Mouse (Mus musculus): ENCODE data around the gene Rilp.
"Not testable (repeated sequence)": the region's sequence is repeated elsewhere in the genome, so short reads cannot be mapped to it uniquely, and the experiment has no call there.

Gene Rilp

DNA sequence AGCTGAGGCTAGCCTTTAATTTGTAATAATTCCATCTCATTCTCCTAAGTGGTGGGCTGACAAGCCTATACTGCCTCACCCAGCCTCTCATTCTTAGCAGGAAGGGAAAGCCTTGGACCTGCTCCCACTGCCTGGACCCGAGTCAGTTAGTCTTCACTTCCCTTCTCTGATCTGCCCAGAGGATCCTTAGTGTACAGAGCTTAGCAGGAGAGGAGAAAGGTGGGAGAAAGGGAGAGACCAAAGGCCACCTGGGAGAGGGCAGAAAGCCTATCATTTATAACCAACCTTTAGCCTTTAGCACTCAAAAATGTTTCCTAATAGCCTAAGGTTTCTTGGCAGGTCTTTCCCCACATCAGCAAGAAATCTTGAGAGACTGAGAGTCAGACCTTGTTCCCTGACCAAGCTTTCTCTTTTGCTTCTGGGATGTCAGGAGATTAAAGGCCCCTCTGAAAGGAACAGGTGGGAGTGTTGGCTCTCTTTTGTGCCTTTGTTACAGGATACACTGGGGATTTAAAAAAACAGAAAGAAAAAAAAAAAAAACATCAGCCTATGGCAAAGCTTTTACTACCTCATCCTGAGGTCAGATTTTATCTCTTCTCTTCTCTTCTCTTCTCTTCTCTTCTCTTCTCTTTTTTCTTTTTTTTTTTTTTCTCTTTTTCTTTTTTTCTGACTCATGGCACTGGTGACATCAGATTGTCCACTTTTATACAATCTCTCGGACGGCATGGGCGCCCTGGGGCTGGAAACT is 24.6 kb downstream of the Rilp start:
- peak; percentile 45 to 74 for DNase-seq

GRCm38 (mm10) chr11:75535106-75535795 is 25.4 kb downstream of the Rilp start:
- peak; percentile 61 to 72 for DNase-seq

DNA sequence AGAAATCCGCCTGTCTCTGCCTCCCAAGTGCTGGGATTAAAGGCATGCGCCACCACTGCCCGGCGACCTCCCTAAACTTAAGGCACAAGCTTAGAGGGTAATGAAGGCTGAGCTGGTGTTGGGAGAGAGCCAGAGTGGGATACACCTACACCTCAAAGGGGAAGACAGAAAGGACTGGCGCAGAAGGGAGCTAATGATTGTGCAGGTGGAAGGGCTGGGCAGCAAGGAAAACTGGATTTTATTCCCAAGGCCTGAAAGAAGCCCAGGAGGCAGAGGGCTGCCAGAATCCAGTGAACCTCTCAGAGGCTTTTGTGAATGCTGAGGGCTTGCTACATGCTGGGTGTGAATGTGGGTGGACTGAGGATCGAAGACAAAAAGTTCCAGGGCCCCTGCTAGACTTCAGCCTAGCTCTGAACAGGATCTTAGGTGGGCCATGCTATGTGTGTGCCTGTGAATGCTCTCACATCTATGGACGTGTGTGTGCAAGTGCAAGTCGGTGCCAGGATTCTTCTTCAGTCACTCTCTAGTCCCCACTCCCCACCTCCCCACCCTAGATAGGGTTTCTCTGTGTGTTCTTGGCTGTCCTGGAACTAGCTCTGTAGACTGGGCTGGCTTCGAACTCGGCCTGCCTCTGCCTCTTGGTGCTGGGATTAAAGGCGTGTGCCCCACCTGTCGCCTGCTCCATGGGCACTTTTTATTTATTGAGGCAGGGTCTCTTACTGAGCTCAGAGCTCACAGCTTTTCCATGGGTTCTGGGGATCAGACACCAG is 26.5 kb downstream of the Rilp start:
- no peak for DNase-seq

DNA sequence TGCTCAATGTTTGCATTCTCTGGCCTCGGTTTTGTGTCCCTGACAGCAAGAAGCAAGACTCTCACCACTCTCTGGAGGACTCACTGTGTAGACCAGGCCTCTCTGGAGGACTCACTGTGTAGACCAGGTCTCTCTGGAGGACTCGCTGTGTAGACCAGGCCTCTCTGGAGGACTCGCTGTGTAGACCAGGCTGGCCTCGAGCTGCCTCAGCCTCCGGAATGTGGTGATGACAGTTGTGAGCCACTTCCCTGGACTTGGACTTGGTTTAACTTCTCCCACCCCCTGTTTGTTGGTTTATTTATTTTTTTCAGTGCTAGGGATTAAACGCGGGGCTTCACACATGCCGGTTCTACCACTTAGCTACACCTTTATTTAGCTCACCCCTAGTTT is 27.1 kb downstream of the Rilp start:
- DNase-seq, result no peak

DNA sequence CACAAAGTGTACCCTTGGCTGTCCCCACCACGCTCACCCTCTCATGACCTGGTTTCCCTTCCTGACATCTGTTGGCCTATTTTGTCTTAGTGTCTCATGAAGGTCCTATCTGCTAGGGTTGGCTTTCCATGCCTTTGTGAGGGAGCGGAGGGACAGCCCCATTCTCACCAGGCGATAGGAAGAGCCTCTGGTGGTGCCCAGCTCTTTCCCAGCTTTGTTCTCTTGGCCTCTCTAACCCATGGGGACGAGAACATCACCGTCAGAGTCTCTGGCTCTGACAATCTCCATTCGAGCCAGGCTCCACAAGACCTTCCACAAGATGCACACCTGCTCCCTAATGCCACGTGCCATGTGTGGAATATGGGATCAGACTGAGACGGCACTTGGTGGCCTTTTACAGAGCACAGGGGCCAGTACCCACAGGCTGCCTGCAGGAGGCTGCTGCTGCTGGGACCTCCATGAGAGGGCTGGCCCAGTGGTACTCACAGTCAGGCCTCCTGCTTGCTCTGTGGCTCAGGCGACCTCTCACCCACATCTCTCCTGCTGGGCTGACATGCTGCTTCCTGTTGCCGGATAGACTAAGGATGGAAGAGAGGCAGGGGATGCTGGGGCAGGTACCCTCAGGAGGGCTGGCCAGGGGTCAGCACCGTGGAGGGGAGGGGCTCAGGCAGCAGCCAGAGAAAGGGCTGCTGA is 27.7 kb downstream of the Rilp start:
- DNase-seq, result peak in 1 of 2 experiments; percentile 76

DNA sequence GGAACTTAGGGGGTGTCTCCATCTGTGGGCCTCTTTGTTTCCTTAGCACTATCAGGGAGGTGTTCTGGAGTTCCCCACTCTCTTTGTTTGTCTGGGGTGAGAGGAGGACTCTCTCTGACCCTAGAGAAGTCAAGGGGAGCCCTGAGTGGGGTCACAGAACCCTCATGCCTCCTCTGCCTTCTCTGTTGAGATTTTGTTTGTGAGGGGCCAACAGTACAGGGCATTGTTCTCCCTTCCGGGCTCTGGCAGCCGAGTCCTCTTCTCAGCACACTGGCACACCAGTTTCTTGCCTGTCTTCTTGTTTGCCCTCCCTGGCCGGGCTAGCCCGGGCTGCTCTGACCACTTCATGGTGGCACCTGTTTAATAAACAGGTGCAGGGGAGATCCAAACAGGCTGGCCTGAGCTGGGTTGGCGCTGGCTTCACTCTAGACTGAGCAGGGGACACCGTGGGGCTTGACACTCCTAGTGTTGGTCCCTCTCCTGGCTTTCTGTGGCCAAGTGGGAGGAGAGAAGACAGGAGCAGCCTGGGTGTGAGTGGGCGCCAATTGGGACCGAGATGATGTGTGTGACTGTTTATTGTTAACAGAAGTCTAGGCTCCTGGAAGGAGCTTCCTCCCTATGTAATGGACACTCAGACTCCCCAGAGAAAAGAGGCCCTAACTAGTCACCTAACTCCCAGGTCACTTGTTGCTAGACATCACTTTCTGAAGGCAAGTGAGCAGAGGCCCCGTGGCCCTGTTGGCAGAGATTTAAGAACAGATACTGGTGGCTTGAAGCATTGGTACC is 28.5 kb downstream of the Rilp start:
- DNase-seq, result no peak

DNA sequence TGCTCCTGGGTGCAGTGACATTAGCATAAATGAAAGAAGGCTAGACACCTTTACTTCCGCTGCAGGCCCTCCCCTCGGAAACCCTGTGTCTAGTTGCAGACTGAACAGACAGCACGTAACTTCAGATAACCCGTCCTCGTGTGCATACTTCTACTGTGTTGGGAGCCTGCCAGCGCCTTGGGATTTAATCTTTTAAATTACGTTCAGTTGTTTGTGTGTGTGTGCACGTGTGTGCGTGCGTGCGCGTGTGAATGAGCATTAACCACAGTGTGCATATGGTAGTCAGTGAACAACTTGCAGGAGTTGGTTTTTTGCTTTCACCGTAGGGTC is 29.0 kb downstream of the Rilp start:
- DNase-seq, result no peak

GRCm38 (mm10) chr11:75540209-75540608 is 30.3 kb downstream of the Rilp start:
- DNase-seq, result no peak

GRCm38 (mm10) chr11:75540710-75541581 is 31.1 kb downstream of the Rilp start:
- DNase-seq, result peak in 1 of 2 experiments; percentile 71

DNA sequence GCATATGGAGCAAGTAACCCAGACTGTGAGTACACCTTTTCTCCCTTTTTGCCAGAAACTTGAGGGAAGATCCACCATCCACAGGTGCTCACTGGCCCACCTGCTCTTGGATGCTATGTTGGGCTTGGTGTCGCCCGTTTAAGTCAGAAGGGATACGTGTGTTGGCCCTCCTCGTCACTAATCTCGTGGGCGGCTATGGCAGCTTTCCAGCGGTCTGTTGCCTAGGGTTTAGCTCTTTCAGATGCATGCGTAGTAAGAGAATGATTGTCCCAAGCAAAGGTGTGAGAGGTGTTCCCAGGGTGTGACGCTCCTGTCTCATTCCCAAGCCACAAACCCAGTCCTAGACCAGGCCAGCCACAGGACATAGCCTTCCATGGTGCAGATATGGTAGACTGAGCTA is 34.8 kb downstream of the Rilp start:
- DNase-seq, result no peak

- DNase-seq, result no peak
Measured at GRCm38 (mm10) chr11:75546057-75546456, 36.2 kb downstream of the Rilp start.

- peak; percentile 58 to 74 for DNase-seq
Measured at GRCm38 (mm10) chr11:75549658-75550111, 39.8 kb downstream of the Rilp start.

DNA sequence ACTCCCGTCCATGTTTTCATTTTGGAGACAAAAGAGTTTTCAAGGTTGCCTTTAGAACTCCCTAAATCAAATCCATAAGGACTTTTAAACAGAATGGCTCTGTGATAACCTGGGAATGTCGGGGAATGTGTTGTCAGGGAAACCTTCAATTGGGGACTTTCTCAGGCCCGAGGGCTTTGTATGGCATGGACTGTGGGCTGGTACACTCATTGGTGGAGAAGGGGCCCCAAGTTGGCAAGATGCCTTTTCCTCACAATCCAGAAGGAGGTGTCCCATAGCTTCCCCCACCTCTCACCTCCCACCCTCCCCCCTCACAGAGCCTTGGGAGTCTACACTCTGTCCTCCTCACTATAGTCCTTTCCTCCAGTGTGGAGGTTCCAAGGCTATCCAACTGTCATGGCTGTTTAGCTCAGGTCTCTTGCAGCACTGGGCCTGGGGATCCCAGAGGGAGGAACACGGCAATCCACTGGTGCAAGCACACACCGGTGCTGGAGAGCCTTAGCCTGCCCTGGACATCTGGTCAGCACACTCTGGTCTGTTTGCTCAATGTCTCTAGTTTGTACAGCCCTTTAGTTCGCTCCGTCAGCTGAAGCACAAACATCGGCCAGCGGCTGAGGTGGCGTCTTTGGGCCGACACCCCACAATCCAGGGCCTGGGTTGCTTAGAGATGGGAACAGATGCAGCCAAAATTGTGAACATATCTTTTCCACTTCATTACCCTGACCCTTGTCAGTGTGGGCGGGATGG is 40.5 kb downstream of the Rilp start:
- DNase-seq, result peak in 1 of 2 experiments; percentile 60

DNA sequence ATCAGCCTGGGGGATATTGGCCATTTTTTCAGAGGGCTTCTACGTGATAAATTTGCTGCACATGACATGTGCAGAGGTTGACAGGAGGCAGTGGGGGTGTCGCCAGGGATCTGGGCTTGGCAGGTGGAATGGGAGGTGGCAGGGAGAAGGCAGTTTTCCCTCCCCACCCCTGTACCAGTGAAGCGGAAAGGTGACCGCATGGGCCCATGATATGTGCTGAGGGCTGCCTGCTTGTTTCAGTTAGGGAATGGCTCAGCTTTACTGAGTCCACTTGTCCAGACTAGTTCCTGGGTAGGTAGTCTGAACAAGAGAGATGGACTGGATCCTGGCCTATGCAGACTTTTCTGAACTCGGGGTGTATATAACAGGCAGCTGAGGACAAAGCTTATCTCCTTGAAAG is 41.4 kb downstream of the Rilp start:
- DNase-seq, result peak; percentile 68 to 89

DNA sequence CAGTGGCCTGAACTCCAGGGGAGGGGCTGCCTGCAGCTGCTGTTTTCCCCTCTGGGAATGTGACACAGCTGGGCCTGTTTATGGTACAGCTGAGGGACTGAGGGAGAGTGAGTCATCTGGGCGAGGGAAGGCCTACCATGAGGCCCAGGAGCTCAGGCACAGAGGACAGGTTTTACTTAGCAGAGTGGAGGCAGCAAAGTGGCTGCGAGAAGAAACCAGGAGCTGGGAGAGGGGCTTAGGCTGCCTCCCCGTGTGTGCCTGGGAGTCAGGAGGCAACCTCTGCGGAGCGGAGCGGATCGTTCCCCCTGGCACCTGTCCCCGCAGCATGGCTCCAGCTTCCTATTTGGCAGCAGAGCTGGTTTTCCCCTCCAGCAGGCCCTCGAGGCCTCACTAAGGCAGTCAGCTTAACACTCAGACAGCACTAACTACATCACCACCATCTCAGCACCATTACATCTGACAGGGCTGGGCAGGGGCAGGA is 42.1 kb downstream of the Rilp start:
- peak in 1 of 2 experiments; percentile 56 for DNase-seq

DNA sequence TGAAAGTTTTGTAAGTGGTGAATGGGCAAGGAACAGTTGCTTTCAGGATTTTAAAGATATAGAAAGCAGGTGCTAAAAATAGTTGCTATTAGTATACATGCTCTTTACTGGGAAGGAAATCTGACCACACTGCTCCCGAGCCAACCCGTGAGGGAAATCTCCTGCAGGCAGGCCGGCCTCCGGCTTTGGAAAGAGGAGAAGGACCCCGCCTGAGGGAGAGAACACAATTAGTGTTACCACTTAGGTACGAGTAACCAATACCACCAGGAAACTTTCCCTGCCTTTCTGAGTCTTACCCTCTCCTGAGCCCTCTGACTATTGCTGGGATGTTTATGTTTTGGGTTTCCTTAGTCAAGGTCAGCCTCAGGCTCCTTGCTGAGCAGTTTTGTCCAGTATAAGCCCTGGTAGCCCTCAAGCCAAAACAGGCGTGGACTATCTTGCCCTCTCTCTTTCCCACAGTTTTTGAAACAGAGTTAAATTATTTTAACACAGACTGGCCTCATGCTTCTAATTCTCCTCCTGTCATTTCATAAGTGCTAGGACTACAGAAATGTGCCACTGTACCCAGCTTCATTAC is 43.1 kb downstream of the Rilp start:
- DNase-seq, result no peak

- DNase-seq, result not testable (repeated sequence)
Measured at GRCm38 (mm10) chr11:75556006-75556405, 46.1 kb downstream of the Rilp start.

DNA sequence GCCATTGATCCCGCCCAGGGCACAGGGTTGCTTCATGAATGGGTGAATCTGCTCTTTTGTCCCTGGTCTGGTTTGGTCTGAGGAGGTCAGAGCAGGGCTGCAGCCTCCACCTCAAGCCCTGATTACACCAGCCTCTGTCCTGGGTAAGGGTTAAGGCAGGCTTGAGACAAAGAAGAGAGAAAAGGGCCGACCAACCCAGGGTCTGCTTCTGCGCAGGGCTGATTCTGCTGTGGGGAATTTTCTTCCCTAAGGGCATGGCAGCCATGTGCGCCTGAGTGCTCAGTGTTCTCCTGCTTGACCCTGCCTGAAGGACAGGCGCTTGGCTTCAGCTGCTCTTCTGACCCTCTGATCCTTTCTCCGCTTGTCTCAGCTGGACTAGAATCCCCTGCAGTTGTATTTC is 47.2 kb downstream of the Rilp start:
- peak in 1 of 2 experiments; percentile 62 for DNase-seq

DNA sequence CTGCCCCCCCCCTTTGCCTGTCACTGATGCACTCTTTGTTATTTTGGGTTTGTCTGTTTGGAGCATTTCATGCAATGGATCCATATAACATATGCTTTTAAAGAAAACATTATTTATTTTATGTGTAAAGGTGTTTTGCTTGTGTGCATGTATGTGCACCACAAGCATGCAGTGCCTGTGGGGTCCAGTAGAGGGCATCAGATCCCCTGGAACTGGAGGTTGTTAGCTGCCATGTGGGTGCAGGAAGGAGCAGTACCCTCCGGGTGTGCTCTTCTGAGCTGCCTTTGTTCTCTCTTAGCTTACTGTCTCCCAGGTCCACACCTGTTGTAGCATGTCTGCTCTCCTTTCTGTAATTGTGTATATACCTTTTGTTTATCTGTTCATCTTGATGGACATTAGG is 48.2 kb downstream of the Rilp start:
- DNase-seq, result no peak
